Mouse (Mus musculus) hindbrain, embryonic 15.5 days (tissue): ENCODE data around the gene Egfem1. TPM values are rescaled to one million over a fixed set of nuclear protein-coding genes. Genes with fewer than 3 reads are reported as not detected.

Experiments
- ATAC-seq: fragments of 200-750 bp; cut with Nextera tagmentation; 2 replicates; pipeline ENCODE4 v1.8.0; 2017; ENCODE audit warnings: low read depth, moderate number of reproducible peaks, moderate TSS enrichment; ENCODE audit not compliant: low FRiP score
- H3K27ac ChIP-seq: fragments of 300-500 bp; sonication (generic); replicated peaks from 2 replicates; pipeline ENCODE4 v1.5.1; 2015; ENCODE audit warnings: mild to moderate bottlenecking, inconsistent platforms
- H3K27me3 ChIP-seq: fragments of 300-500 bp; sonication (generic); 2 replicates; pipeline ENCODE4 v1.6.1; 2015; ENCODE audit warnings: control low read depth, inconsistent platforms
- H3K36me3 ChIP-seq: fragments of 300-500 bp; sonication (generic); 2 replicates; pipeline ENCODE4 v1.6.1; 2015; ENCODE audit warnings: control low read depth, inconsistent platforms
- H3K4me1 ChIP-seq: fragments of 300-500 bp; sonication (generic); replicated peaks from 2 replicates; pipeline ENCODE4 v1.6.1; 2015; ENCODE audit warnings: control low read depth, inconsistent platforms
- H3K4me2 ChIP-seq: fragments of 300-500 bp; sonication (generic); 2 replicates; pipeline ENCODE4 v1.6.1; 2015; ENCODE audit warnings: moderate library complexity, mild to moderate bottlenecking, inconsistent platforms
- H3K4me3 ChIP-seq: fragments of 300-500 bp; sonication (generic); 2 replicates; pipeline ENCODE4 v1.5.1; 2015; ENCODE audit warnings: mild to moderate bottlenecking, inconsistent platforms
- H3K9ac ChIP-seq: fragments of 300-500 bp; sonication (generic); 2 replicates; pipeline ENCODE4 v1.6.1; 2015; ENCODE audit warnings: inconsistent platforms
- H3K9me3 ChIP-seq: fragments of 300-500 bp; sonication (generic); 2 replicates; pipeline ENCODE4 v1.6.1; 2016; ENCODE audit warnings: control low read depth, inconsistent platforms
- WGBS: fragments of 180-500 bp; shearing (Covaris S2); methylation state at CpG from one replicate; pipeline ENCODE4 v1.1.7; 2015; 5-methylcytosine and 5-hydroxymethylcytosine counted together
- polyA plus RNA-seq: library from polyadenylated mRNA; unstranded; fragments of >200 nt; fragmentation: Nextera tagmentation; extraction: Ambion mirVana; gene quantifications from 2 replicates; pipeline ENCODE4 v1.2.1, GENCODE M21; 2015

Egfem1 gene
- polyA plus RNA-seq, 1 experiment from 2014 or later, result 4.6 TPM

DNA sequence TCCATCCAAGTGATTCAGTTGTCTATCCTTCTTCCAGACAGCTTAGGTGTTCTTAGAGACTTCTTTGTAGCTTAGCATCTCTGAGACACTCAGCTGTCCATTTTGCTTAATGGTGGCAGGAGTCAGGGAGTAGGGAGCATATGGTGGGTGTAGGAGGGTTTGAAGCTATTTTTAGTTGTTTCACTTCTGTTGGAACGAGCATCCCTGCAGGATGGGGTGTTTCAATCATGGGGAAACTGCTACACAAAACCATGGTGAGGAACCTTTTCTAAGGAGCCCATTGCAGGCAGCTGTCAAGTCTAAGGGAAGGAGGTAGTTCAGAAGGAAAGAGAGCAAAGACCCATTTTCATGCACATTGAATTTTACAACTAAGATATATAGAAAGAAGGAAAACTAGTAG lies 458.1 kb downstream of the Egfem1 start:
- no peak for ATAC-seq
- Histone ChIP-seq H3K4me2 (no peak overlapping the region), H3K9ac (no peak overlapping the region), H3K9me3 (no peaks in the 10 kb centered on the region), H3K4me3 (no peak overlapping the region), H3K4me1 (no peaks in the 10 kb centered on the region), H3K27ac (no peak overlapping the region), H3K36me3 (no peaks in the 10 kb centered on the region), H3K27me3 (no peaks in the 10 kb centered on the region)
- WGBS, result 46% methylated on average over 1 of the region's 1 CpGs

- H3K4me3 ChIP-seq, result no peak overlapping the region
- H3K36me3 ChIP-seq, result no peaks in the 10 kb centered on the region
- 10% methylated on average over 1 of the region's 1 CpGs for WGBS
- H3K27me3 ChIP-seq, result no peaks in the 10 kb centered on the region
- no peak overlapping the region for H3K4me2 ChIP-seq
- no peak overlapping the region for H3K27ac ChIP-seq
- H3K4me1 ChIP-seq, result no peaks in the 10 kb centered on the region
- H3K9me3 ChIP-seq, result no peaks in the 10 kb centered on the region
- no peak overlapping the region for H3K9ac ChIP-seq
- ATAC-seq, result no peak
Observed at GRCm38 (mm10) chr3:29541477-29542079, 459.8 kb downstream of the Egfem1 start.

GRCm38 (mm10) chr3:29544056-29544455 lies 462.2 kb downstream of the Egfem1 start:
- no peaks in the 10 kb centered on the region for H3K27me3 ChIP-seq
- no peaks in the 10 kb centered on the region for H3K4me1 ChIP-seq
- ATAC-seq, result no peak
- H3K9me3 ChIP-seq, result no peaks in the 10 kb centered on the region
- no peak overlapping the region for H3K4me2 ChIP-seq
- no peak overlapping the region for H3K4me3 ChIP-seq
- H3K27ac ChIP-seq, result no peak overlapping the region
- WGBS, result 63% methylated on average over 1 of the region's 1 CpGs
- no peak overlapping the region for H3K9ac ChIP-seq
- no peaks in the 10 kb centered on the region for H3K36me3 ChIP-seq

DNA sequence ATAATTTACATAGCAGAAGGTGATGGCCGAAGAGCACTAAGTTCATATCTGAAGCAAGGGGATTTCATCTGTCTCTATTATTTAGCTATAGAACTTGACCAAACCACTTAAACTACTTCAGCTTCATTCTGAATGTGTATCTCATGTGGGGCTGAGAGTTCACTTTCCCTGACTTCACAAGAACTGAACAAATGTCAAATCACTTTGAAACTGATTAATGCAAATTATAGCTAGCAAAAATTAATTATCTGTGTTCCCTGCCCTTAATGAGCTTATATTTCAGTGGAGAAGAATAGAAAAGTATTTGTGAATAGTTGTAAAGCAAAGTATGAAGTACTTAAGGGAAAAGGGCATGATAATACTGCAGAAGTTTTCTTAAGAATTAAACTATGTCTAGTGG lies 481.3 kb downstream of the Egfem1 start:
- no peak for ATAC-seq
- H3K27me3 ChIP-seq, result no peaks in the 10 kb centered on the region
- H3K9ac ChIP-seq, result no peak overlapping the region
- H3K4me1 ChIP-seq, result no peaks in the 10 kb centered on the region
- H3K4me2 ChIP-seq, result no peak overlapping the region
- 96% methylated on average over 1 of the region's 1 CpGs for WGBS
- H3K9me3 ChIP-seq, result no peaks in the 10 kb centered on the region
- no peak overlapping the region for H3K27ac ChIP-seq
- no peak overlapping the region for H3K4me3 ChIP-seq
- H3K36me3 ChIP-seq, result no peaks in the 10 kb centered on the region

DNA sequence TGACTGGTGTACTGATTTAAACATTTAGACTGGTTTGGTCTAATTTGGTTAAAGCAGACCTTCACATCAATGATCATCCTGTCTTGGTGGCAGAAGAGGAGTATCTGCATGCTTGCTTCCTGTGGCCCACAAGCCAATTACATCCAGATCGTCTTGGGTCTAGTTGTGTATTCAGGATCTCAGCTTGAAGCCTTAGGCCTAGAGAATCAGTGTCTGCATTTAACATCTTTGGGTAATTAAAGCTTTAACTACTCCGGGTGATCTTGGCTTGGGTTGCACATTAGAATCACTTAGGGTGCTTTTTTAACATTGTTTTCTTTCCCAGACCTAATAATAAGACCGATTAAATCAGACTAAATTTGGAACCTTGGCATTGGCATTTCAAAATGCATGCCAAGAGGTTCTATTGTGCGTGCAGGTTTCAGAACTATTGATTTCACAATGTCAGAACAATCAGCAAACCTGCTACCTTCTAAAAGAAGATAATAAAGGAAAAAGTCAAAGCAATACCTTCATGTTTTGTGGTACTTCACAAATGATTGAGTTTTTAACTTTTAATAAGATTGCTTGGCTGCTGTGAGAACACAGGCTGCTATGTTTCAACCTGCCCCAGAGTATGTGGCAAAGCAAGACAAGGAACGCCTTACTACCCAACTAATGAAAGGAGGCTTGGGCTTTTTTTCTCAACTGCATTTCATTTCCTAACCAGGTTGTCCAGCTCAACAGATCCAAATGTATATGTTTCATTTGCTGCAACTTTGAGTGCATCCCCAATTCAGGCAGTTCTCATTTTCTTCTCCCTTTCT lies 496.4 kb downstream of the Egfem1 start:
- Histone ChIP-seq H3K9ac (no peak overlapping the region), H3K9me3 (no peaks in the 10 kb centered on the region), H3K36me3 (no peaks in the 10 kb centered on the region), H3K4me2 (no peak overlapping the region), H3K4me1 (no peaks in the 10 kb centered on the region), H3K4me3 (no peak overlapping the region), H3K27ac (no peak overlapping the region), H3K27me3 (no peaks in the 10 kb centered on the region)
- ATAC-seq, result no peak; the same call in 1 of the 2 replicates
- 46% methylated on average over 5 of the region's 5 CpGs for whole genome bisulfite sequencing

DNA sequence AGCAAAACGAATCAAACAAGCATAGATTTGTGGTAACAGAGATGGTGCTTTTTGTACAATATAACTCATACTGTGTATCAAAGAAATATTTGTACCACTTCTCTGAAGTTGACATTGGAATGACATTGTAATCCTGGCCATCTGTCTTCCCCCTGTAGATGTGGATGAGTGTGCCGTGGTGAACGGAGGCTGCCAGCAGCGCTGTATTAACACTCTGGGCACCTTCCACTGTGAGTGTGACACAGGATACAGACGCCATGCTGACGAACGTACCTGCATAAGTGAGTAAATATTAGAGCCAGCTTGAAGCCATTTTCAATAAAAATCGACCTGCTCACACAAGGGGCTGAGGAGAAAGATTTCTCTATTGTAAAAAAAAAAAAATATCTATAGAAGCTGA lies 500.9 kb downstream of the Egfem1 start:
- 57% methylated on average over 8 of the region's 8 CpGs for whole genome bisulfite sequencing
- H3K4me2 ChIP-seq, result no peak overlapping the region
- no peak overlapping the region for H3K4me3 ChIP-seq
- no peak overlapping the region for H3K9ac ChIP-seq
- no peaks in the 10 kb centered on the region for H3K36me3 ChIP-seq
- H3K27me3 ChIP-seq, result no peaks in the 10 kb centered on the region
- no peaks in the 10 kb centered on the region for H3K4me1 ChIP-seq
- H3K9me3 ChIP-seq, result no peaks in the 10 kb centered on the region
- ATAC-seq, result no peak; the same call in 1 of the 2 replicates
- no peak overlapping the region for H3K27ac ChIP-seq

- no peak overlapping the region for H3K27ac ChIP-seq
- H3K9me3 ChIP-seq, result no peaks in the 10 kb centered on the region
- 62% methylated on average over 7 of the region's 7 CpGs for WGBS
- H3K36me3 ChIP-seq, result no peaks in the 10 kb centered on the region
- no peak overlapping the region for H3K4me2 ChIP-seq
- H3K9ac ChIP-seq, result no peak overlapping the region
- H3K4me3 ChIP-seq, result no peak overlapping the region
- no peaks in the 10 kb centered on the region for H3K27me3 ChIP-seq
- ATAC-seq, result no peak
- no peaks in the 10 kb centered on the region for H3K4me1 ChIP-seq
Observed at GRCm38 (mm10) chr3:29602140-29602539, 520.3 kb downstream of the Egfem1 start.

DNA sequence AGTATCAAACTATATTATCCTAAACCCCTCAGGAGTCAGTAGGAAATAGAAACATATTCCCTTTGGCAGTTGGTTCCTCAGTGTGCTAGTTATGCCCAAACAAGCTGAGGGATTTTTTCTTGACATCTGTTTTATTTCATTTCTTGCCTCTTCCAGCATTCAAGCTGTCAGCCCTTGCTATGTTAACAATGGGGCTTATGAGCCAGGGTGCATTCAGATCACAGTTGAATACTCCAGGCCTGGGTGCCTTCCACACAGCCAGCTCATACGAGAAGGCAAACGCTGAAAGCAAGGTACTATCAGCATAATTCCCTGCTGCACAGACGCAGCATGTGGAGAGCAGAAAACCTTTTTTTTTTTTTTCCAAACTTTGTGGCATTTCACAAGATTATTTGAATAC lies 526.9 kb downstream of the Egfem1 start:
- H3K9me3 ChIP-seq, result no peaks in the 10 kb centered on the region
- no peaks in the 10 kb centered on the region for H3K27me3 ChIP-seq
- no peaks in the 10 kb centered on the region for H3K4me1 ChIP-seq
- 35% methylated on average over 3 of the region's 3 CpGs for WGBS
- no peaks in the 10 kb centered on the region for H3K36me3 ChIP-seq
- no peak overlapping the region for H3K4me3 ChIP-seq
- H3K27ac ChIP-seq, result no peak overlapping the region
- H3K9ac ChIP-seq, result no peak overlapping the region
- ATAC-seq, result no peak
- H3K4me2 ChIP-seq, result no peak overlapping the region

DNA sequence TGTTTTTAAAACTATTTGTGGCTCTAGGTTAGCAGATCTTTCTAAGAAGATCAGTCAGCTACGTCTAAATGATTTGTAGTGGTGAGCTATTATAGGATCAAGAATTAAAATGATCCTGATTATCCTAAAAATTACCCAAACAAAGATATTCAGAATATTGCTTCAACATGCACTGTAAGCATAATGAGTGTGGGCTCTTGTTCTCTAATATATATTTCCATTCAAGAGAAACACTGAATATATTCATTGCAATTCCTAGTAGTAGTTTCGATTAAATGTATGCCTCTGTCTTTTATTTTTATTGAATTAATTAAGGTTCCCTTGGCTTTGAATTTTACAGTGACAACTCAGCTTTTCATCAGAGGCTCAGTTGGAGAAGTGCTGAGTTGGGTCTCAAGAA lies 527.4 kb downstream of the Egfem1 start:
- Histone ChIP-seq H3K4me2 (no peak overlapping the region), H3K36me3 (no peaks in the 10 kb centered on the region), H3K27ac (no peak overlapping the region), H3K27me3 (no peaks in the 10 kb centered on the region), H3K9me3 (no peaks in the 10 kb centered on the region), H3K4me1 (no peaks in the 10 kb centered on the region), H3K4me3 (no peak overlapping the region), H3K9ac (no peak overlapping the region)
- WGBS, result 75% methylated on average over 2 of the region's 2 CpGs
- no peak for ATAC-seq

GRCm38 (mm10) chr3:29619586-29619985 lies 537.8 kb downstream of the Egfem1 start:
- no peak overlapping the region for H3K9ac ChIP-seq
- no peak overlapping the region for H3K4me2 ChIP-seq
- H3K36me3 ChIP-seq, result no peaks in the 10 kb centered on the region
- no peak overlapping the region for H3K4me3 ChIP-seq
- 86% methylated on average over 1 of the region's 1 CpGs for WGBS
- no peaks in the 10 kb centered on the region for H3K27me3 ChIP-seq
- ATAC-seq, result no peak
- H3K9me3 ChIP-seq, result no peaks in the 10 kb centered on the region
- H3K4me1 ChIP-seq, result no peaks in the 10 kb centered on the region
- no peak overlapping the region for H3K27ac ChIP-seq

DNA sequence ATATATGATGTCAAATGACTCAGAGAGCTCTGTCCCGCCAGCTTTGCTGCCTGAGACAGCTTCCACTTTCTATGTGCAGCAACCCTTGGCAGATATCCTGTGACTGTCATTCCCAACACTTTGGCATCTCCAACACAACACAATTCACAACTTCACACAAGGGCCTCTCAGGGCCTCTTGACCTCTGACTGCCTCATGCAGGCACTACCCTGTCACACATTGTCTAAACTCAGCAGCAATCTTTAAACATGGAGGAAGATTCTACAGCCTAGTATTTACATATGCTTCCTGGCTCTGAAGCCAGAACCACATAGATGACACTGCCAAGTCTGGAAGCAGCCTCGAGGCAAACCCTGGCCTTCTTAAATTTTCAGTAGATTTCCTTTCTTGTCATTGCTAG lies 558.0 kb downstream of the Egfem1 start:
- ATAC-seq, result no peak
- H3K36me3 ChIP-seq, result no peaks in the 10 kb centered on the region
- no peak overlapping the region for H3K4me2 ChIP-seq
- no peaks in the 10 kb centered on the region for H3K9me3 ChIP-seq
- H3K27me3 ChIP-seq, result no peaks in the 10 kb centered on the region
- H3K9ac ChIP-seq, result no peak overlapping the region
- 52% methylated on average over 2 of the region's 2 CpGs for WGBS
- H3K4me3 ChIP-seq, result no peak overlapping the region
- no peaks in the 10 kb centered on the region for H3K4me1 ChIP-seq
- H3K27ac ChIP-seq, result no peak overlapping the region

GRCm38 (mm10) chr3:29666796-29667195 lies 585.0 kb downstream of the Egfem1 start:
- WGBS, result 77% methylated on average over 2 of the region's 2 CpGs
- H3K27me3 ChIP-seq, result no peaks in the 10 kb centered on the region
- no peak overlapping the region for H3K4me2 ChIP-seq
- no peaks in the 10 kb centered on the region for H3K36me3 ChIP-seq
- no peaks in the 10 kb centered on the region for H3K9me3 ChIP-seq
- no peak for ATAC-seq
- no peak overlapping the region for H3K4me3 ChIP-seq
- H3K27ac ChIP-seq, result no peak overlapping the region
- H3K9ac ChIP-seq, result no peak overlapping the region
- no peaks in the 10 kb centered on the region for H3K4me1 ChIP-seq
